Mouse (Mus musculus): ENCODE data around the gene Ccar1.
"Not testable (repeated sequence)": the region's sequence is repeated elsewhere in the genome, so short reads cannot be mapped to it uniquely, and the experiment has no call there.

Gene Ccar1

GRCm38 (mm10) chr10:62792177-62793090 lies at the start of gene Ccar1:
Gene Ccar1, minus strand, starts transcription at chr10:62792286.
- DNase-seq: peak; percentile 99

- no peak for DNase-seq
Measured at GRCm38 (mm10) chr10:62840687-62841086, 48.6 kb upstream of the Ccar1 start.

GRCm38 (mm10) chr10:62837987-62838386 lies 45.9 kb upstream of the Ccar1 start:
- no peak for DNase-seq

- no peak for DNase-seq
Measured at GRCm38 (mm10) chr10:62832783-62833182, 40.7 kb upstream of the Ccar1 start.

- no peak for DNase-seq
Measured at GRCm38 (mm10) chr10:62831546-62831945, 39.5 kb upstream of the Ccar1 start.

- no peak for DNase-seq
Measured at GRCm38 (mm10) chr10:62824474-62824873, 32.4 kb upstream of the Ccar1 start.

- no peak for DNase-seq
Measured at GRCm38 (mm10) chr10:62823431-62823830, 31.3 kb upstream of the Ccar1 start.

- no peak for DNase-seq
Measured at GRCm38 (mm10) chr10:62810010-62810409, 17.9 kb upstream of the Ccar1 start.

- DNase-seq: no peak
Measured at GRCm38 (mm10) chr10:62808766-62809165, 16.7 kb upstream of the Ccar1 start.

GRCm38 (mm10) chr10:62808316-62808715 lies 16.2 kb upstream of the Ccar1 start:
- no peak for DNase-seq

- DNase-seq: no peak
Measured at GRCm38 (mm10) chr10:62804106-62804505, 12.0 kb upstream of the Ccar1 start.

- DNase-seq: no peak
Measured at GRCm38 (mm10) chr10:62803296-62803695, 11.2 kb upstream of the Ccar1 start.

GRCm38 (mm10) chr10:62794221-62794620 lies 2.1 kb upstream of the Ccar1 start:
- DNase-seq: no peak

- no peak for DNase-seq
Measured at GRCm38 (mm10) chr10:62793091-62793453, 986 bp upstream of the Ccar1 start.

- peak; percentile 42 for DNase-seq
Measured at GRCm38 (mm10) chr10:62791251-62792176, 572 bp downstream of the Ccar1 start.

- DNase-seq: not testable (repeated sequence)
Measured at GRCm38 (mm10) chr10:62781776-62782175, 10.3 kb downstream of the Ccar1 start.

- no peak for DNase-seq
Measured at GRCm38 (mm10) chr10:62750781-62751180, 41.3 kb downstream of the Ccar1 start.

GRCm38 (mm10) chr10:62739961-62740737 lies 51.9 kb downstream of the Ccar1 start:
- no peak for DNase-seq

GRCm38 (mm10) chr10:62736965-62737688 lies 55.0 kb downstream of the Ccar1 start:
- DNase-seq: no peak

GRCm38 (mm10) chr10:62730826-62731225 lies 61.3 kb downstream of the Ccar1 start:
- no peak for DNase-seq

- DNase-seq: peak; percentile 74
Measured at GRCm38 (mm10) chr10:62725771-62726687, 66.1 kb downstream of the Ccar1 start, which contains the start of gene Stox1. Gene Stox1, minus strand, starts transcription at chr10:62726128.
